Mouse (Mus musculus): ENCODE measurements around the gene Actn4.
"Not testable (repeated sequence)": the region's sequence is repeated elsewhere in the genome, so short reads cannot be mapped to it uniquely, and the experiment has no call there.

The Actn4 gene

GRCm38 (mm10) chr7:28921722-28922465 lies 40.2 kb downstream of the Actn4 start:
- DNase-seq, result no peak

GRCm38 (mm10) chr7:28921178-28921577 lies 41.0 kb downstream of the Actn4 start:
- DNase-seq, result no peak

GRCm38 (mm10) chr7:28919815-28920214 lies 42.3 kb downstream of the Actn4 start:
- DNase-seq, result peak; percentile 46

- DNase-seq, result no peak
Observed at GRCm38 (mm10) chr7:28918540-28918939, 43.6 kb downstream of the Actn4 start.

GRCm38 (mm10) chr7:28917503-28918426 lies 44.4 kb downstream of the Actn4 start:
- no peak for DNase-seq

GRCm38 (mm10) chr7:28916491-28916890 lies 45.6 kb downstream of the Actn4 start:
- no peak for DNase-seq

GRCm38 (mm10) chr7:28913171-28913570 lies 49.0 kb downstream of the Actn4 start:
- DNase-seq, result no peak

- no peak for DNase-seq
Observed at GRCm38 (mm10) chr7:28911632-28912031, 50.5 kb downstream of the Actn4 start.

GRCm38 (mm10) chr7:28907195-28907594 lies 54.9 kb downstream of the Actn4 start:
- DNase-seq, result no peak

- DNase-seq, result no peak
Observed at GRCm38 (mm10) chr7:28903778-28904177, 58.4 kb downstream of the Actn4 start.

GRCm38 (mm10) chr7:28902809-28903208 lies 59.3 kb downstream of the Actn4 start:
- no peak for DNase-seq

- DNase-seq, result no peak
Observed at GRCm38 (mm10) chr7:28902180-28902579, 60.0 kb downstream of the Actn4 start.

- DNase-seq, result no peak
Observed at GRCm38 (mm10) chr7:28901311-28902125, 60.6 kb downstream of the Actn4 start.

GRCm38 (mm10) chr7:28899972-28900371 lies 62.2 kb downstream of the Actn4 start:
- no peak for DNase-seq

GRCm38 (mm10) chr7:28897661-28898060 lies 64.5 kb downstream of the Actn4 start:
- DNase-seq, result no peak

- DNase-seq, result no peak
Observed at GRCm38 (mm10) chr7:28894942-28895341, 67.2 kb downstream of the Actn4 start.

GRCm38 (mm10) chr7:28893643-28894265 lies 68.4 kb downstream of the Actn4 start:
- DNase-seq, result no peak

GRCm38 (mm10) chr7:28892601-28893000 lies 69.5 kb downstream of the Actn4 start:
- no peak for DNase-seq

- no peak for DNase-seq
Observed at GRCm38 (mm10) chr7:28888701-28889161, 73.4 kb downstream of the Actn4 start.

GRCm38 (mm10) chr7:28886486-28886885 lies 75.7 kb downstream of the Actn4 start:
- no peak for DNase-seq

- not testable (repeated sequence) for DNase-seq
Observed at GRCm38 (mm10) chr7:28883704-28884103, 78.4 kb downstream of the Actn4 start.

GRCm38 (mm10) chr7:28883039-28883438 lies 79.1 kb downstream of the Actn4 start:
- DNase-seq, result no peak
